Comparison of ENCODE assay signal across 15 mouse cellular contexts in genomic region chr16:31407872-31408271, GRCm38 (mm10).
"Had no signal": no experiment of that assay in that cellular context is flagged by ENCODE, and none has a peak within 500 bp of the region (broad histone marks: within the 10 kb centered on the region; RNA-seq: fewer than 3 reads in every experiment).

No protein-coding gene starts in this region.

- H3K9ac ChIP-seq: limb, embryonic 13.5 days; liver, embryonic 14.5 days; neural tube, embryonic 15.5 days had no signal

- H3K9me3 ChIP-seq: midbrain, embryonic 10.5 days; neural tube, embryonic 15.5 days had no signal

- H3K4me2 ChIP-seq: limb, embryonic 13.5 days; neural tube, embryonic 15.5 days had no signal

- H3K4me1 ChIP-seq: limb, embryonic 13.5 days; midbrain, embryonic 10.5 days; neural tube, embryonic 15.5 days had no signal

- H3K4me3 ChIP-seq: limb, embryonic 13.5 days; midbrain, embryonic 10.5 days; myocyte; neural tube, embryonic 15.5 days had no signal

- H3K36me3 ChIP-seq: limb, embryonic 13.5 days; midbrain, embryonic 10.5 days; neural tube, embryonic 15.5 days had no signal

- DNase-seq: layer of hippocampus, adult 9-11 months; left cerebral cortex, postnatal 4 days; lung, adult 2 months; lung, postnatal 36 days; midbrain, embryonic 14.5 days; right cerebral cortex, adult 18-20 months; right cerebral cortex, postnatal 25 days; thymus, postnatal 36 days had no signal

- H3K27me3 ChIP-seq: limb, embryonic 13.5 days; neural tube, embryonic 15.5 days had no signal

- H3K27ac ChIP-seq: kidney, postnatal 0 days; limb, embryonic 13.5 days; liver, embryonic 14.5 days; midbrain, embryonic 10.5 days; neural tube, embryonic 15.5 days had no signal

- ATAC-seq: lung, postnatal 0 days had no signal
